Mouse (Mus musculus): ENCODE measurements around the gene Camk1d. TPM values are rescaled to one million over a fixed set of nuclear protein-coding genes. Genes with fewer than 3 reads are reported as not detected.

Gene Camk1d
- polyA plus RNA-seq, 1 experiment from 2014 or later = 1.3 TPM

DNA sequence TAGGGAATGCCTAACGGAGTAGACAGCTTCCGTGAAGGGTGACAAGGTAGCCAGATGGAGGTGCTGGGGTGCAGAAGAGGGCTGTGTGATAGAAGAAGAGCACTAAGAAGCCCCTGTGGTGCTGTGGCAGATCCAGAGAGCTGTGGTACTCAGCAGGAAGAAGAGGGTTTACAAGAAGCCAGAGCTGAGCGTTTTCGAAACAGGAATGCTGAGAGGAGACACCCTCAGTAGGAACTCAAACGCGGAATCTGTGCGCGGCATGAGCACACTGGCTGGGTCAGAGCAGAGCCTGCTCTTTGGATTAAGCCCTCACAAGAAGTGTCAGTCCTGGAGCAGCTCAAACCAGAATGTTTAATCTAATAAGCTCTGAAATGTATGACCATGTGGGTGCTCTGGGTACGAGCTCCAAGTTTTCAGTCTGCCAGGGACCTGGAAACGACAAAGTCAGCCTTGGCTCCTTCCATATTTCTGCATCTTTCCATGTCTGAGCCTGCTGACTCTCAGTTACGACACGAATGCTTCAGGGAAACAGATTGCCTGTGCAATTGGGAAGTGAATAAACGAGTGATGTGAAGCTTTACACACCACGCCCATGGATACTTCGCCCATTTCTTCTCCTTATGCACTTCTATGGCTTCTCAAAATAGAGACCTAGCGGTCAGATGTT lies 278.6 kb downstream of the Camk1d start:
- Histone ChIP-seq H3K4me2 (no peak overlapping the region), H3K9me3 (replicated peaks) (no peaks in the 10 kb centered on the region), H3K9ac (no peak overlapping the region), H3K4me3 (no peak overlapping the region), H3K36me3 (no peaks in the 10 kb centered on the region), H3K27ac (no peak overlapping the region), H3K27me3 (replicated peaks) (no peaks in the 10 kb centered on the region), H3K4me1 (no peaks in the 10 kb centered on the region)
- ATAC-seq = no peak
- 65% methylated on average over 16 of the region's 16 CpGs for WGBS (ENCODE audit: insufficient replicate concordance)

- Histone ChIP-seq H3K36me3 (no peaks in the 10 kb centered on the region), H3K4me3 (no peak overlapping the region), H3K9me3 (replicated peaks) (no peaks in the 10 kb centered on the region), H3K9ac (no peak overlapping the region), H3K27me3 (replicated peaks) (no peaks in the 10 kb centered on the region), H3K27ac (no peak overlapping the region), H3K4me1 (no peaks in the 10 kb centered on the region), H3K4me2 (no peak overlapping the region)
- no peak for ATAC-seq
- WGBS (ENCODE audit: insufficient replicate concordance) = 30% methylated on average over 2 of the region's 2 CpGs
Measured at GRCm38 (mm10) chr2:5431309-5431708, 283.0 kb downstream of the Camk1d start.

DNA sequence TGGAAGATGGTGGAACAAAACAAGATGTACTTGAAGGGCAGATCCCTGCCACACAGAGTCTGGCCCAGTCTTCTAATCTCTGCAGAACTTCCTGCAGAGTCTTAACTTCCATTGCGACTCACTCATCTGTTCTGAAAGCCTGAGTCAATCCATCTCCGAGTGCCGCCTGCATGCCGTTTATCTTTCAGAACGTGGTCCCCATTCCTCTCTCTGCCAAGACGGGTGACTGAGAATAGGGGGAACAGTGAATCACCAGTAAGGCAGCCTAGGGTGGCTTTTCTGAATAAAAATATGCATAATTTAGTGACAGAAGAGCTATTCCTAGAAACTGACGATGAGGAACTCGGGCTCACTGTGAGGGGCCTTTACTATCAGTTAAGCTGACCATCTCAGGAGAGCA lies 284.4 kb downstream of the Camk1d start:
- Histone ChIP-seq H3K4me2 (no peak overlapping the region), H3K27me3 (replicated peaks) (no peaks in the 10 kb centered on the region), H3K4me1 (no peaks in the 10 kb centered on the region), H3K27ac (no peak overlapping the region), H3K36me3 (no peaks in the 10 kb centered on the region), H3K4me3 (no peak overlapping the region), H3K9me3 (replicated peaks) (no peaks in the 10 kb centered on the region), H3K9ac (no peak overlapping the region)
- WGBS (ENCODE audit: insufficient replicate concordance) = 52% methylated on average over 8 of the region's 8 CpGs
- no peak for ATAC-seq

DNA sequence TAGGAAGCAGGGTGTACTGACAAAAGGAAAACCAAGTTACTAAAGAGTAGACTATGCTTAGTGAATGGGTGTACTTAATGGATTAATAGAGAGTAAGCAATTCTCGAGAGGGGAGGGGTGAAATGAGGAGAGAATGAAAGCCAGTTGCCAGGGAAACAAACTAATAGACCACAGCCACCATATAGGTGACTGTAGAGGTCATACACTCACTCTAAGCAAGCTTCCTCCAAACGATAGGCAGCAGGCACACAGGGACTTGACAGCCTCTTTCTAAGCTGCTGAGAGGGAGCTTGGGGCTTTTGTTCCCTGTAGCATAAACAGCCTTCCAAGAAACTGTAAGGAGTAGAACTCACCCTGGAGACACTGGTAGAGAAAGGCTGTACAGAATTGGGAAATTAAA lies 288.2 kb downstream of the Camk1d start:
- 33% methylated on average over 2 of the region's 2 CpGs for WGBS (ENCODE audit: insufficient replicate concordance)
- Histone ChIP-seq H3K27me3 (replicated peaks) (no peaks in the 10 kb centered on the region), H3K4me1 (no peaks in the 10 kb centered on the region), H3K9ac (no peak overlapping the region), H3K27ac (no peak overlapping the region), H3K36me3 (no peaks in the 10 kb centered on the region), H3K9me3 (replicated peaks) (no peaks in the 10 kb centered on the region), H3K4me2 (no peak overlapping the region), H3K4me3 (no peak overlapping the region)
- no peak for ATAC-seq

DNA sequence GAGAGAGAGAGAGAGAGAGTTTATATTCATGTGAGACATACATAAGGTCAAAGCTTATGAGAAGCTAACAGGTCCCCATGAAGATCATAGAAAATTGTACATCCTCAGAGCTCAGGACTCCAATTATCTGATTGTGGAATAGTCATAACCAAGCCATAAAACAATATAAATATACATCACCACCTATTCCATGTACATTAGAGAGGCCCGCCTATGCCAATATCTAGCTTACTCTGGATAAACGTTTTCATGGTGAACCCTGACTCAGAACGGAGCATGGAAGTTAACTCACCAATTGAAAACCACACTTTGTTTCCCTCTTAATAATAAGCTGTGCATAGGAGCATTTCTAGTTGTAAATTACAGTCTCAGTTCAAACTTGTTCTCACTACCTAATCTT lies 288.7 kb downstream of the Camk1d start:
- 65% methylated on average over 3 of the region's 3 CpGs for WGBS (ENCODE audit: insufficient replicate concordance)
- Histone ChIP-seq H3K9ac (no peak overlapping the region), H3K4me3 (no peak overlapping the region), H3K27me3 (replicated peaks) (no peaks in the 10 kb centered on the region), H3K4me2 (no peak overlapping the region), H3K4me1 (no peaks in the 10 kb centered on the region), H3K36me3 (no peaks in the 10 kb centered on the region), H3K27ac (no peak overlapping the region), H3K9me3 (replicated peaks) (no peaks in the 10 kb centered on the region)
- no peak for ATAC-seq

- WGBS (ENCODE audit: insufficient replicate concordance) = 65% methylated on average over 5 of the region's 5 CpGs
- no peak overlapping the region for H3K27ac ChIP-seq
- H3K9ac ChIP-seq = no peak overlapping the region
- H3K4me1 ChIP-seq = no peaks in the 10 kb centered on the region
- no peaks in the 10 kb centered on the region for H3K27me3 ChIP-seq (replicated peaks)
- H3K36me3 ChIP-seq = no peaks in the 10 kb centered on the region
- no peak overlapping the region for H3K4me3 ChIP-seq
- no peaks in the 10 kb centered on the region for H3K9me3 ChIP-seq (replicated peaks)
- H3K4me2 ChIP-seq = no peak overlapping the region
- no peak for ATAC-seq
Measured at GRCm38 (mm10) chr2:5420621-5421196, 293.6 kb downstream of the Camk1d start.

- no peaks in the 10 kb centered on the region for H3K27me3 ChIP-seq (replicated peaks)
- H3K36me3 ChIP-seq = no peaks in the 10 kb centered on the region
- no peak overlapping the region for H3K27ac ChIP-seq
- 67% methylated on average over 4 of the region's 4 CpGs for WGBS (ENCODE audit: insufficient replicate concordance)
- H3K9ac ChIP-seq = no peak overlapping the region
- ATAC-seq = no peak
- H3K4me1 ChIP-seq = no peaks in the 10 kb centered on the region
- H3K9me3 ChIP-seq (replicated peaks) = no peaks in the 10 kb centered on the region
- no peak overlapping the region for H3K4me2 ChIP-seq
- H3K4me3 ChIP-seq = no peak overlapping the region
Measured at GRCm38 (mm10) chr2:5418802-5419201, 295.5 kb downstream of the Camk1d start.

DNA sequence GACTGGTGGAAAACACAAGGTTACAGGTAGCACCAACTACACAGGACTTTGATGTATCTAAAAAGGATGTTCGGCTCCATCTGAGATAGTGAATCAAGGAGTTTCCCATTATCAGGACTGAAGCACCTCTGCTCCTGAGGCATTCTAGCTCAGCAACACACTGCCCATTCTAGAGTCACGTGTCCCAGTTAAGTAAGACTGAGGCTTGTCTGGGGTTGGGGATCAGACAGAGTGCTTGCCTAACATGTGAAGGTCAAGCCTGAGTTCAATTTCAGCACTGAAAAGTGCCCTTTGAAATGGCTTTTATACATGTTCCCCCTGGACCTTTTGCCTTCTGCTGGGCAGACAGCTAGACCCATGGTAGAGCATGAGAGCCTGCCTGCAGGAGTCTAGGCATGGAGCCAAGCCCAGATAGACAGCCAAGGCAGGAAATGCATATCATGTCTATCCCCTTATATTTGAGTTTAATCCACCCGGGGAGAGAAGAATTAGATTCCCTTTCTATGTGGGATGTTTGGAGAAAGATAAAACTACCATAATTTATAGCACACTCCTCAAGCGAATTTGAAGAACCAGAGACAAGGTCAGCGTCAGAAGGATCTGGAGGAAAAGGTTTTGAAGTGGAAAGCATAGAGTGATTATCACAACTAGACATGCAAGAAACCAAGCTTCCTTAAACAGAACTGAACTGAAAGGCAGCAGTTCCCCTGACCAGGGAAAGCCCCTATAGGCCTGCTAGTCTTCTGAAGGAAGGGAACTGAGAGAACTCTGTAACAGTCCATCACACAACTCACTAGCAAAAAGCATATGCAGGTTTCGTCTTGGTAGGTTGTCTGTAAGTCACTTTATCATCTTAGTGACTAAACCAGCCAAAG lies 296.9 kb downstream of the Camk1d start:
- no peaks in the 10 kb centered on the region for H3K9me3 ChIP-seq (replicated peaks)
- ATAC-seq = no peak
- H3K36me3 ChIP-seq = no peaks in the 10 kb centered on the region
- WGBS (ENCODE audit: insufficient replicate concordance) = 50% methylated on average over 6 of the region's 6 CpGs
- no peak overlapping the region for H3K27ac ChIP-seq
- H3K4me1 ChIP-seq = no peaks in the 10 kb centered on the region
- H3K4me2 ChIP-seq = no peak overlapping the region
- H3K4me3 ChIP-seq = no peak overlapping the region
- H3K9ac ChIP-seq = no peak overlapping the region
- H3K27me3 ChIP-seq (replicated peaks) = no peaks in the 10 kb centered on the region

- Histone ChIP-seq H3K4me3 (no peak overlapping the region), H3K9me3 (replicated peaks) (no peaks in the 10 kb centered on the region), H3K9ac (no peak overlapping the region), H3K36me3 (no peaks in the 10 kb centered on the region), H3K4me1 (no peaks in the 10 kb centered on the region), H3K4me2 (no peak overlapping the region), H3K27me3 (replicated peaks) (no peaks in the 10 kb centered on the region), H3K27ac (no peak overlapping the region)
- WGBS (ENCODE audit: insufficient replicate concordance) = 64% methylated on average over 2 of the region's 2 CpGs
- no peak for ATAC-seq
Measured at GRCm38 (mm10) chr2:5411774-5412173, 302.5 kb downstream of the Camk1d start.

GRCm38 (mm10) chr2:5403850-5404249 lies 310.5 kb downstream of the Camk1d start:
- H3K36me3 ChIP-seq = no peaks in the 10 kb centered on the region
- H3K9ac ChIP-seq = no peak overlapping the region
- no peak overlapping the region for H3K4me2 ChIP-seq
- H3K27ac ChIP-seq = no peak overlapping the region
- 44% methylated on average over 3 of the region's 3 CpGs for WGBS (ENCODE audit: insufficient replicate concordance)
- no peak for ATAC-seq
- no peaks in the 10 kb centered on the region for H3K9me3 ChIP-seq (replicated peaks)
- H3K27me3 ChIP-seq (replicated peaks) = no peaks in the 10 kb centered on the region
- H3K4me3 ChIP-seq = no peak overlapping the region
- no peaks in the 10 kb centered on the region for H3K4me1 ChIP-seq

GRCm38 (mm10) chr2:5402036-5402435 lies 312.3 kb downstream of the Camk1d start:
- H3K4me1 ChIP-seq = no peaks in the 10 kb centered on the region
- no peaks in the 10 kb centered on the region for H3K27me3 ChIP-seq (replicated peaks)
- H3K4me2 ChIP-seq = no peak overlapping the region
- ATAC-seq = no peak
- H3K36me3 ChIP-seq = no peaks in the 10 kb centered on the region
- no peaks in the 10 kb centered on the region for H3K9me3 ChIP-seq (replicated peaks)
- H3K4me3 ChIP-seq = no peak overlapping the region
- no peak overlapping the region for H3K27ac ChIP-seq
- WGBS (ENCODE audit: insufficient replicate concordance) = 75% methylated on average over 12 of the region's 12 CpGs
- no peak overlapping the region for H3K9ac ChIP-seq

- Histone ChIP-seq H3K27me3 (replicated peaks) (no peaks in the 10 kb centered on the region), H3K27ac (no peak overlapping the region), H3K4me1 (no peaks in the 10 kb centered on the region), H3K9me3 (replicated peaks) (no peaks in the 10 kb centered on the region), H3K9ac (no peak overlapping the region), H3K36me3 (no peaks in the 10 kb centered on the region), H3K4me3 (no peak overlapping the region), H3K4me2 (no peak overlapping the region)
- 73% methylated on average over 9 of the region's 9 CpGs for WGBS (ENCODE audit: insufficient replicate concordance)
- ATAC-seq = no peak
Measured at GRCm38 (mm10) chr2:5398505-5398904, 315.8 kb downstream of the Camk1d start.

Measured in liver, embryonic 12.5 days (tissue).